Mouse (Mus musculus): ENCODE data around the gene Fndc11. TPM values are rescaled to one million over a fixed set of nuclear protein-coding genes. Genes with fewer than 3 reads are reported as not detected.

Gene Fndc11
- polyA plus RNA-seq, 1 experiment from 2014 or later: not detected

DNA sequence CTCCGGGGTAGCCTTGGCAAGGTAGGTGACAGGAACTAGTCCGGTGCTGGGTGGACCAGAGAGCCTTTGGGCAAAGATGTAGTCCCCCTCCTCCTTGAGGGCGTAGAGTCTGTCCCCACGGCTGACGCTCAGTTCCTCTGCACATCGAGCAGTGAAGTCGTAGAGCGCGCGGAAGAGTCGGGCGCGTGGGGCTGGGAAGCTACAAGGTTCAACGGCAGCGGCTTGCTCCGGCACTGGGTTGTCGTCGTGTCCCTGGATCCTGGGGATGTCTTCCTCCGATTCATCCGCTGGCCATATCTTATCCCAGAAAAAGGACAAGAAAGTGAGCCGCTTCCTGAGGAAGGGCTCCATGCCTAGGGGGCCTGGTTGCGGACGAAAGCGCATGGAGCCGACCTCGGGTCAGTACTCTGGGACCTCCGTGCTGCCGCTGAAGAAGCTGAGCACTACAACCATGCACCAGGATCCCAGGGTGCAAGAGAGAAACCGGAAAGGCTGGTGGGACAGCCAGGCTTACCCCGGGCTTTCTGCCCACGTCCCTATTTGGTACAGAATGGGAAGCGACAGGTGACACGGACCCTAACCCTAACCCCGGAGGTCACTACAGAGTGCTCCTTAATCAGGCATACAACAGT lies 7.3 kb upstream of the Fndc11 start:
- no peaks in the 10 kb centered on the region for H3K4me1 ChIP-seq (replicated peaks; ENCODE audit: control insufficient read depth, insufficient read depth, low read length)
- peaks cover 14% of the 10 kb centered on the region for H3K27me3 ChIP-seq (replicated peaks; ENCODE audit: control insufficient read depth, insufficient read depth, low read length)
- peak overlapping the region; percentile 29 for H3K4me3 ChIP-seq (ENCODE audit: low read depth, low read length)
- H3K9me3 ChIP-seq (ENCODE audit: control insufficient read depth): no peaks in the 10 kb centered on the region
- 0 out of 2 replicates have a peak, but pooled peaks have one; percentile 15 for ATAC-seq
- WGBS: 3% methylated on average over 34 of the region's 34 CpGs
- H3K4me2 ChIP-seq (replicated peaks; ENCODE audit: low read depth): peak overlapping the region; percentile 67
- no peak overlapping the region for H3K27ac ChIP-seq (ENCODE audit: low read depth, low read length)
- TF ChIP-seq CTCF (IDR thresholded peaks at IDR 0.05; ENCODE audit: low read depth): no peak
- 0 out of 2 replicates have a peak overlapping the region, but pooled peaks have one; percentile 5 for H3K9ac ChIP-seq (ENCODE audit: low read depth, low read length)
- no peaks in the 10 kb centered on the region for H3K36me3 ChIP-seq (ENCODE audit: control insufficient read depth, insufficient read depth)

DNA sequence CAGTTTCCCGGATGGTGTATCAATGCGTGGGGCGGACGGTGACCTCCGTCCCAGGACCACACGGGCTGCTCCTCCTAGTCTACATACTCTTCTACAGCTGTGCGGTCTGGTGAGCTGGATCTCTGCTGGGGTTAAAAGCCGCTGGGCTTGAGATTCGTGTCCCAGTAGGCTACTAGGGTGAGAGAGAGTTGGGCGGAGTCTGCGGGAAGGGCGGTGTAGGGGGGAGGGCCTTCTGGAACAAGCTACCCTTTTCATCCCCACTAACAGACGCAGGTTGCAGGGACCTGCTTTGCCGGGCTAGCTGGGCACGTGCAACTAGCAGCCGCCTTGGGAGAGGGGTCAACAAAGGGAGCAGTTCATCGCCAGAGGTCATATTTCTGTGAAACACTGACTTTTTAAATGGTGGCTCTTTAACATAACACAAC lies 6.8 kb upstream of the Fndc11 start, which contains the start of gene Srms:
TSS of gene Srms (minus strand) at position 165 of the 425 bp plus-strand sequence.
- ATAC-seq: peak; percentile 62
- TF ChIP-seq CTCF (IDR thresholded peaks at IDR 0.05; ENCODE audit: low read depth): no peak
- H3K27ac ChIP-seq (ENCODE audit: low read depth, low read length): no peak within 1 kb of the TSS
- 2% methylated on average over 17 of the region's 17 CpGs for WGBS
- H3K36me3 ChIP-seq (ENCODE audit: control insufficient read depth, insufficient read depth): no peaks in the 10 kb centered on the region
- peak within 1 kb of the TSS; percentile 29 for H3K4me3 ChIP-seq (ENCODE audit: low read depth, low read length)
- H3K9me3 ChIP-seq (ENCODE audit: control insufficient read depth): no peaks in the 10 kb centered on the region
- H3K9ac ChIP-seq (ENCODE audit: low read depth, low read length): 0 out of 2 replicates have a peak within 1 kb of the TSS, but pooled peaks have one; percentile 5
- H3K4me2 ChIP-seq (replicated peaks; ENCODE audit: low read depth): peak within 1 kb of the TSS; percentile 67
- no peaks in the 10 kb centered on the region for H3K4me1 ChIP-seq (replicated peaks; ENCODE audit: control insufficient read depth, insufficient read depth, low read length)
- peaks cover 14% of the 10 kb centered on the region for H3K27me3 ChIP-seq (replicated peaks; ENCODE audit: control insufficient read depth, insufficient read depth, low read length)

DNA sequence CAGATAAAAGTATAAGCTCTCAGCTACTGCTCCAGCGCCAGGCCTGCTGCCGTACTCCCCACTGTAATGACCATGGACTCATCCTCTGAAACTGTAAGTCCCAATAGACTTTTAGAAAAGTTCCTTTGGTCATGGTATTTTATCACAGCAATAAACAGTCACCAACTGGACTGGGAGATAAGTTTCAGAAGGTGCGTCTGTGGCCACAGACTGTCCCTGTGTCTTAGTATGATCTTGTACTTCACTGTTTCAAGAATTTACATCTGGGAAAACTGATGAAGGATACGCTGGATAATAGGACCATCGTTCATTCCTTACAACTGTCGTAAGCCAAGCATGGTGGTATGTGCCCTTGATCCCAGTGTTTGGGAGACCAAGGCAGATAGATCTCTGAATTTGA lies 3.8 kb upstream of the Fndc11 start:
- ATAC-seq: no peak
- no peak overlapping the region for H3K27ac ChIP-seq (ENCODE audit: low read depth, low read length)
- TF ChIP-seq CTCF (IDR thresholded peaks at IDR 0.05; ENCODE audit: low read depth): no peak
- peaks cover 14% of the 10 kb centered on the region for H3K27me3 ChIP-seq (replicated peaks; ENCODE audit: control insufficient read depth, insufficient read depth, low read length)
- no peaks in the 10 kb centered on the region for H3K9me3 ChIP-seq (ENCODE audit: control insufficient read depth)
- WGBS: 86% methylated on average over 6 of the region's 6 CpGs
- H3K4me3 ChIP-seq (ENCODE audit: low read depth, low read length): no peak overlapping the region
- no peaks in the 10 kb centered on the region for H3K36me3 ChIP-seq (ENCODE audit: control insufficient read depth, insufficient read depth)
- H3K9ac ChIP-seq (ENCODE audit: low read depth, low read length): no peak overlapping the region
- H3K4me1 ChIP-seq (replicated peaks; ENCODE audit: control insufficient read depth, insufficient read depth, low read length): no peaks in the 10 kb centered on the region
- H3K4me2 ChIP-seq (replicated peaks; ENCODE audit: low read depth): no peak overlapping the region

DNA sequence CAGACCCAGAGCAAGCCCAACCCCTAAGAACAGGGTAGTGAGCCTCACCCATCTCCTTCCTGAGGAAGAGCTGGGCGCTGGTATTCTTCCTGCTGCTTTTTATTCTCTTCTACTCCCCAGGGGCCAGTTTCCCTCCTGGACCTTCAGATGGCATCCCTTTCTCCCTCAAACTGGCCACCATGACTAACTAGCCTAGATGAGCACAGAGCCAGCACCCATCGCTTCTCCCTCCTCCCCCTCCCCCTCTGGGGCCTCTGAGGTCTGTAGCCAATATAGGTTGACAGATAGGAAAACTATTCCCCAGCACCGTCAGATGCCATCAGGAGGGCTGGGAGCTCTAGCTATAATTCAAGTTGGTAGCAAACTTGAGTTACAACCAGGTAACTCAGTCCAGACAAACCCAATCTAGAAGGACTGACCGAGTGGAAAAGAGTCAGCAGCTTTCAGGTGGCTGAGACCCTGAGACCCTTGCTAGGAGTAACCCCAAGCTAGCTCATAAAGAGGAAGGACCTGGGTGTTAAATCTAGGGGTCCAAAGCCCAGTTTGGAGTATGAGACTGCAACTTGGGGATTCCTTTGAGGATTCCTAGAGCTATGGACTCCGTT lies 830 bp upstream of the Fndc11 start:
- no peak overlapping the region for H3K4me2 ChIP-seq (replicated peaks; ENCODE audit: low read depth)
- no peak overlapping the region for H3K27ac ChIP-seq (ENCODE audit: low read depth, low read length)
- H3K36me3 ChIP-seq (ENCODE audit: control insufficient read depth, insufficient read depth): no peaks in the 10 kb centered on the region
- 65% methylated on average over 5 of the region's 5 CpGs for WGBS
- no peak overlapping the region for H3K4me3 ChIP-seq (ENCODE audit: low read depth, low read length)
- no peak overlapping the region for H3K9ac ChIP-seq (ENCODE audit: low read depth, low read length)
- H3K4me1 ChIP-seq (replicated peaks; ENCODE audit: control insufficient read depth, insufficient read depth, low read length): no peaks in the 10 kb centered on the region
- no peaks in the 10 kb centered on the region for H3K9me3 ChIP-seq (ENCODE audit: control insufficient read depth)
- no peak for TF ChIP-seq CTCF (IDR thresholded peaks at IDR 0.05; ENCODE audit: low read depth)
- H3K27me3 ChIP-seq (replicated peaks; ENCODE audit: control insufficient read depth, insufficient read depth, low read length): no peaks in the 10 kb centered on the region
- no peak for ATAC-seq

DNA sequence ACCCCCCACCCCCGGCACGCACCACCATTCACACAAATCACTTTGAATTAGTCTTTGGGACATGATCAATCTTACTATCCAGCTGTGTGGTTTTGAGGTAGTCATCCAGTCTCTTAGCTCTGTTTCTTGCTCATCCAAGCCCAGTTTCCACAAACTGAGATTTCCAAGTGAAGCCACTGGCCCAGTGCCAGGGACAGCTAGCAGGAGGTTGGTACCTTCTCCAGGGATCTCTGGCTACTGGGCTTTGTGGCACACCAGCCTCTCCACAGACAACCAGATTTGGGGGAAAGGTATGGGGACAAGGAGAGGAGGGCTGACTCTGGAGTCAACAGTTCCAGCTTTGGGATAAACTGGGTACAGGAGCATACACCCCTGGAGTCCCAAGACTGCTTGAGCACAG lies 548 bp downstream of the Fndc11 start:
- WGBS: 44% methylated on average over 2 of the region's 2 CpGs
- Histone ChIP-seq H3K27me3 (replicated peaks; ENCODE audit: control insufficient read depth, insufficient read depth, low read length) (no peaks in the 10 kb centered on the region), H3K27ac (ENCODE audit: low read depth, low read length) (no peak overlapping the region; the same call in 1 of the 2 replicates), H3K9ac (ENCODE audit: low read depth, low read length) (0 out of 2 replicates have a peak overlapping the region, but pooled peaks have one; percentile 1), H3K36me3 (ENCODE audit: control insufficient read depth, insufficient read depth) (peaks cover under 1% of the 10 kb centered on the region; the same call in 1 of the 2 replicates), H3K4me1 (replicated peaks; ENCODE audit: control insufficient read depth, insufficient read depth, low read length) (no peaks in the 10 kb centered on the region), H3K4me2 (replicated peaks; ENCODE audit: low read depth) (peak overlapping the region; percentile 61), H3K9me3 (ENCODE audit: control insufficient read depth) (no peaks in the 10 kb centered on the region), H3K4me3 (ENCODE audit: low read depth, low read length) (peak overlapping the region; percentile 24)
- ATAC-seq: no peak
- TF ChIP-seq CTCF (IDR thresholded peaks at IDR 0.05; ENCODE audit: low read depth): no peak

DNA sequence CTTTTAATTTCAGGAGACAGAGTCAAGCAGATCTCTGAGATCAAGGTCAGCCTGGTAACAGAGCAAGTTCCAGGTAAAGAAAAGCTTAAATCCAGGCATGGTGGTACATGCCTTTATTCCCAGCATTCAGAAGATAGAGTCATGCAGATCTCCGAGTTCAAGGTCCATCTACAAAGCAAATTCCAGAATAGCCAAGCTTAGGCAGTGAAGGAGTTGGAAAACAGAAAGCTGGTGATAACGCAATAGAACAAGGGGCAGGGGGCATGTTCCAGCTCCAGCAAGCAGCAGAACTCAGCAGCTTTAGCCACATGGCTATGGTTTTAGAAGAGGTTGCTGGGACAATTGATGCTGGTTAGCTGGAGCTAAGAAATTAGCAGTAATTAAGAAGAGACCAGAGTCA lies 5.2 kb downstream of the Fndc11 start:
- no peak overlapping the region for H3K4me3 ChIP-seq (ENCODE audit: low read depth, low read length)
- peaks cover 42% of the 10 kb centered on the region for H3K36me3 ChIP-seq (ENCODE audit: control insufficient read depth, insufficient read depth)
- H3K9me3 ChIP-seq (ENCODE audit: control insufficient read depth): no peaks in the 10 kb centered on the region
- no peak overlapping the region for H3K4me2 ChIP-seq (replicated peaks; ENCODE audit: low read depth)
- H3K27me3 ChIP-seq (replicated peaks; ENCODE audit: control insufficient read depth, insufficient read depth, low read length): no peaks in the 10 kb centered on the region
- WGBS: 43% methylated on average over 2 of the region's 2 CpGs
- no peak overlapping the region for H3K9ac ChIP-seq (ENCODE audit: low read depth, low read length)
- no peaks in the 10 kb centered on the region for H3K4me1 ChIP-seq (replicated peaks; ENCODE audit: control insufficient read depth, insufficient read depth, low read length)
- TF ChIP-seq CTCF (IDR thresholded peaks at IDR 0.05; ENCODE audit: low read depth): no peak
- peak overlapping the region; percentile 71 for H3K27ac ChIP-seq (ENCODE audit: low read depth, low read length)
- peak; percentile 53 for ATAC-seq
